Mouse (Mus musculus): ENCODE measurements at regions not wholly inside any gene's neighbourhood (a gene's known extent, or its start where the extent isn't known, plus 50 kb on each side); places are given as distances from the start of the nearest gene placed in this dataset.
"Not testable (repeated sequence)": the region's sequence is repeated elsewhere in the genome, so short reads cannot be mapped to it uniquely, and the experiment has no call there.

- WGBS, result 88% methylated on average over 4 of the region's 4 CpGs
These were observed 278.9 kb downstream of the Med10 start for GRCm38 (mm10) chr13:70081108-70081507.

GRCm38 (mm10) chr13:70092886-70093285, 290.7 kb downstream of the Med10 start:
- Histone ChIP-seq H3K4me1 (ENCODE audit: control insufficient read depth, insufficient read depth, low read length) (no peaks in the 10 kb centered on the region), H3K9ac (replicated peaks; ENCODE audit: low read length) (no peak overlapping the region), H3K27me3 (ENCODE audit: control insufficient read depth, insufficient read depth, low read length) (no peaks in the 10 kb centered on the region), H3K9me3 (ENCODE audit: control insufficient read depth, low read length) (no peaks in the 10 kb centered on the region), H3K27ac (replicated peaks; ENCODE audit: low read depth, low read length) (no peak overlapping the region), H3K36me3 (ENCODE audit: control insufficient read depth, insufficient read depth, low read length) (no peaks in the 10 kb centered on the region), H3K4me2 (ENCODE audit: low read length) (no peak overlapping the region), H3K4me3 (replicated peaks; ENCODE audit: low read depth, low read length) (no peak overlapping the region)
- ATAC-seq (ENCODE audit: low FRiP score, low TSS enrichment), result no peak
- DNase-seq, result no peak
- WGBS, result 86% methylated on average over 4 of the region's 4 CpGs

More at GRCm38 (mm10) chr13:70081108-70081507, 278.9 kb downstream of the Med10 start:
- Histone ChIP-seq H3K9ac (replicated peaks; ENCODE audit: low read length) (no peak overlapping the region), H3K4me1 (ENCODE audit: control insufficient read depth, insufficient read depth, low read length) (no peaks in the 10 kb centered on the region), H3K27ac (replicated peaks; ENCODE audit: low read depth, low read length) (no peak overlapping the region), H3K27me3 (ENCODE audit: control insufficient read depth, insufficient read depth, low read length) (no peaks in the 10 kb centered on the region), H3K4me3 (replicated peaks; ENCODE audit: low read depth, low read length) (no peak overlapping the region), H3K4me2 (ENCODE audit: low read length) (no peak overlapping the region), H3K36me3 (ENCODE audit: control insufficient read depth, insufficient read depth, low read length) (no peaks in the 10 kb centered on the region), H3K9me3 (ENCODE audit: control insufficient read depth, low read length) (no peaks in the 10 kb centered on the region)
- DNase-seq (no peak), ATAC-seq (ENCODE audit: low FRiP score, low TSS enrichment) (no peak)

DNA sequence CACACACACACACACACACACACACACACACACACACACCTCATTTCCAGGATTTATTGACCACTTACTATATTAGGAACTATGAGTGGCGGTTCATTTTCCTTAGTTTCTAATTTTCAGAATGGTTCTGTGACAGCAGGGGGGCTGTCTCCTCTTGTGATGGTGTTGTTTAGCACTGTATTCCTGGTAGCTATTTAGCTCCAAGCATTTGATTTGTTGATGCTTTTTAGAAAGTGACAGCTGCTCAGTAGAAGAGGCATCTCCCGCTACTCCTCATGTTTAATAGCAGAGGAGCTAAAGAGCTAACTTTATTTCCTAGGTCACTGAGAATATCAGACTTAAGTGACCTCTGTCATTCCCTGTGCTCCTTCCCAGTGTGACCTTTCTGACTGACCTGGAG, 291.8 kb downstream of the Med10 start:
- ATAC-seq (ENCODE audit: low FRiP score, low TSS enrichment), result no peak
- H3K4me3 ChIP-seq (replicated peaks; ENCODE audit: low read depth, low read length), result no peak overlapping the region
- H3K9me3 ChIP-seq (ENCODE audit: control insufficient read depth, low read length), result no peaks in the 10 kb centered on the region
- H3K36me3 ChIP-seq (ENCODE audit: control insufficient read depth, insufficient read depth, low read length), result no peaks in the 10 kb centered on the region
- no peak for DNase-seq
- WGBS, result 52% methylated on average over 2 of the region's 2 CpGs
- H3K27ac ChIP-seq (replicated peaks; ENCODE audit: low read depth, low read length), result no peak overlapping the region
- H3K4me2 ChIP-seq (ENCODE audit: low read length), result no peak overlapping the region
- no peaks in the 10 kb centered on the region for H3K4me1 ChIP-seq (ENCODE audit: control insufficient read depth, insufficient read depth, low read length)
- no peaks in the 10 kb centered on the region for H3K27me3 ChIP-seq (ENCODE audit: control insufficient read depth, insufficient read depth, low read length)
- no peak overlapping the region for H3K9ac ChIP-seq (replicated peaks; ENCODE audit: low read length)

- DNase-seq (peak; percentile 68), ATAC-seq (ENCODE audit: low FRiP score, low TSS enrichment) (peak; percentile 58; the same call in 1 of the 2 replicates)
- Histone ChIP-seq H3K27ac (replicated peaks; ENCODE audit: low read depth, low read length) (no peak overlapping the region), H3K36me3 (ENCODE audit: control insufficient read depth, insufficient read depth, low read length) (no peaks in the 10 kb centered on the region), H3K4me1 (ENCODE audit: control insufficient read depth, insufficient read depth, low read length) (no peaks in the 10 kb centered on the region), H3K9me3 (ENCODE audit: control insufficient read depth, low read length) (no peaks in the 10 kb centered on the region), H3K4me2 (ENCODE audit: low read length) (no peak overlapping the region), H3K27me3 (ENCODE audit: control insufficient read depth, insufficient read depth, low read length) (no peaks in the 10 kb centered on the region), H3K4me3 (replicated peaks; ENCODE audit: low read depth, low read length) (no peak overlapping the region), H3K9ac (replicated peaks; ENCODE audit: low read length) (no peak overlapping the region)
- WGBS, result 40% methylated on average over 7 of the region's 7 CpGs
These were observed 294.5 kb downstream of the Med10 start for GRCm38 (mm10) chr13:70096430-70097301.

GRCm38 (mm10) chr13:70100091-70100490, 297.9 kb downstream of the Med10 start:
- not testable (repeated sequence) for H3K4me1 ChIP-seq (ENCODE audit: control insufficient read depth, insufficient read depth, low read length); H3K9ac ChIP-seq (replicated peaks; ENCODE audit: low read length); ATAC-seq (ENCODE audit: low FRiP score, low TSS enrichment); H3K9me3 ChIP-seq (ENCODE audit: control insufficient read depth, low read length); DNase-seq; H3K4me3 ChIP-seq (replicated peaks; ENCODE audit: low read depth, low read length); H3K27ac ChIP-seq (replicated peaks; ENCODE audit: low read depth, low read length); H3K27me3 ChIP-seq (ENCODE audit: control insufficient read depth, insufficient read depth, low read length); H3K4me2 ChIP-seq (ENCODE audit: low read length); H3K36me3 ChIP-seq (ENCODE audit: control insufficient read depth, insufficient read depth, low read length)
- 70% methylated on average over 1 of the region's 1 CpGs for WGBS

DNA sequence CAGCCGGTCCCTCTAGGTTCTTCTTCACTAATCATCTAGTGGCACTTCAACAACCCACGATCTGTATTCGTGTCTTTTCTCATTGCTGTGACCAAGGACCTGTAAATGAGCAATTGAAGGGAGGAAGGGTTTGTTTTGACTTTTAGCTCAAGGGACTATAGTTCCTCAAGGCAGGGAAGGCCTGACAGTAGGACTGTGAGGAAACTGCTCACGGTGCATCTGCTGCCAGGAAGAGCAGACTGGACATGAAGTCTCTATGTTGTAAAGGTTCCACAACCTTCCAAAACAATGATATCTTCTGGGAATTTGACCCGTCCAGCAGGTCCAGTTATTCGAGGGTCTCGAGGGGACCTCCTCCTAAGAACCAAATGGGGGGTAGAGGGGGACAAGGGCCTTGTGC, 300.8 kb downstream of the Med10 start:
- Histone ChIP-seq H3K9me3 (ENCODE audit: control insufficient read depth, low read length) (no peaks in the 10 kb centered on the region), H3K27me3 (ENCODE audit: control insufficient read depth, insufficient read depth, low read length) (no peaks in the 10 kb centered on the region), H3K4me2 (ENCODE audit: low read length) (no peak overlapping the region), H3K36me3 (ENCODE audit: control insufficient read depth, insufficient read depth, low read length) (no peaks in the 10 kb centered on the region), H3K27ac (replicated peaks; ENCODE audit: low read depth, low read length) (no peak overlapping the region), H3K4me1 (ENCODE audit: control insufficient read depth, insufficient read depth, low read length) (no peaks in the 10 kb centered on the region), H3K9ac (replicated peaks; ENCODE audit: low read length) (no peak overlapping the region), H3K4me3 (replicated peaks; ENCODE audit: low read depth, low read length) (no peak overlapping the region)
- no peak for DNase-seq
- ATAC-seq (ENCODE audit: low FRiP score, low TSS enrichment), result no peak
- WGBS, result 88% methylated on average over 7 of the region's 7 CpGs

DNA sequence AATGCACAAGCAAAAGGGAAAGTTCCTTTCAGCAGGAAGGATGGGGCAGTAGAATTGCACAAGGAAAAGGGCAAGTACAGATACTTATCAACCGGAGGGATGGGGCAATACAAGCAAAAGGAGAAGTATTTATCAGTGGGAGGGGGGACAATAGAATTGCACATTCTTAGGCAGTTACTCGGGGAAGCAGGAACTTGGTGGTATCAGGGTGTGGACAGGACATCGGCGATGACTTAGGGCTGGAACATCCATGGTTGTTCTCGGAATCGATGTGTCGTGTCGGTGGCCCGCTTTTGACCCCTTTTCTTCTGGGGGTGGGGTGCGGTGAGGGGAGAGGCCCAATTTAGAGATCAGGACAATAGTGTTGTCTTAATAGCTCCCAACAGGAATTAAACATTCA, 301.3 kb downstream of the Med10 start:
- 95% methylated on average over 10 of the region's 10 CpGs for WGBS
- H3K27ac ChIP-seq (replicated peaks; ENCODE audit: low read depth, low read length); H3K4me2 ChIP-seq (ENCODE audit: low read length); H3K27me3 ChIP-seq (ENCODE audit: control insufficient read depth, insufficient read depth, low read length); ATAC-seq (ENCODE audit: low FRiP score, low TSS enrichment); H3K4me3 ChIP-seq (replicated peaks; ENCODE audit: low read depth, low read length); DNase-seq; H3K9ac ChIP-seq (replicated peaks; ENCODE audit: low read length); H3K36me3 ChIP-seq (ENCODE audit: control insufficient read depth, insufficient read depth, low read length); H3K9me3 ChIP-seq (ENCODE audit: control insufficient read depth, low read length); H3K4me1 ChIP-seq (ENCODE audit: control insufficient read depth, insufficient read depth, low read length): not testable (repeated sequence)

GRCm38 (mm10) chr13:70103903-70104302, 301.7 kb downstream of the Med10 start:
- H3K4me1 ChIP-seq (ENCODE audit: control insufficient read depth, insufficient read depth, low read length), result no peaks in the 10 kb centered on the region
- H3K9me3 ChIP-seq (ENCODE audit: control insufficient read depth, low read length), result no peaks in the 10 kb centered on the region
- 92% methylated on average over 4 of the region's 4 CpGs for WGBS
- no peaks in the 10 kb centered on the region for H3K27me3 ChIP-seq (ENCODE audit: control insufficient read depth, insufficient read depth, low read length)
- no peak overlapping the region for H3K4me2 ChIP-seq (ENCODE audit: low read length)
- H3K36me3 ChIP-seq (ENCODE audit: control insufficient read depth, insufficient read depth, low read length), result no peaks in the 10 kb centered on the region
- no peak overlapping the region for H3K9ac ChIP-seq (replicated peaks; ENCODE audit: low read length)
- no peak overlapping the region for H3K27ac ChIP-seq (replicated peaks; ENCODE audit: low read depth, low read length)
- ATAC-seq (ENCODE audit: low FRiP score, low TSS enrichment), result no peak
- no peak overlapping the region for H3K4me3 ChIP-seq (replicated peaks; ENCODE audit: low read depth, low read length)
- DNase-seq, result no peak

- no peak overlapping the region for H3K4me3 ChIP-seq (replicated peaks; ENCODE audit: low read depth, low read length)
- no peak for DNase-seq
- no peaks in the 10 kb centered on the region for H3K4me1 ChIP-seq (ENCODE audit: control insufficient read depth, insufficient read depth, low read length)
- H3K36me3 ChIP-seq (ENCODE audit: control insufficient read depth, insufficient read depth, low read length), result no peaks in the 10 kb centered on the region
- H3K9ac ChIP-seq (replicated peaks; ENCODE audit: low read length), result no peak overlapping the region
- 79% methylated on average over 9 of the region's 9 CpGs for WGBS
- ATAC-seq (ENCODE audit: low FRiP score, low TSS enrichment), result no peak
- 0 out of 2 replicates have a peak overlapping the region, but pooled peaks have one; percentile 26 for H3K27ac ChIP-seq (replicated peaks; ENCODE audit: low read depth, low read length)
- no peaks in the 10 kb centered on the region for H3K9me3 ChIP-seq (ENCODE audit: control insufficient read depth, low read length)
- H3K27me3 ChIP-seq (ENCODE audit: control insufficient read depth, insufficient read depth, low read length), result no peaks in the 10 kb centered on the region
- no peak overlapping the region for H3K4me2 ChIP-seq (ENCODE audit: low read length)
These were observed 313.4 kb downstream of the Med10 start for GRCm38 (mm10) chr13:70115576-70115975.

All from midbrain, embryonic 14.5 days (tissue).